Mouse (Mus musculus): ENCODE measurements around the gene Tesmin.

DNA sequence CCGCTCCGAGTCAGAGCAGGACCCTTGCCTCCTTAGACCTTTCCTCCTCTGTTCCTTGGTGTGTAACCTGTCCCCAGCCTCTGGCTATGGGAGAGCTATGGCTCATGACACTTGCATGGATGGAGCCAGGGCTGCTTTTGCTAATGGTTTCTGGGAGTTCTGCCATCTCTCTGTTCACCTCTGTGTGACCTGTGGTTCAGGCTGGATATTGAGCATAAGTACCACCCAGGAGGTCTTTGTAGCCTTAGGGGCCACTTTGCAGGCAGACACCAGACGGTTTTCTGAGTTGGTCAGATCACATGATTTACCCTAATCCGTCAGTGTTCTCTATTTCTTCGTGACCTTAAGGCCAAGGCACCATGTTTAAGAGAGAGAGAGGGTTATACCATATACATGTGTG is 32.1 kb upstream of the Tesmin start:
- TF ChIP-seq CTCF (IDR thresholded peaks at IDR 0.05; ENCODE audit: borderline replicate concordance, extremely low read depth, insufficient read depth, insufficient read length) (no peak), POLR2A (IDR thresholded peaks at IDR 0.05; ENCODE audit: borderline replicate concordance, extremely low read depth, insufficient read depth, insufficient read length, poor library complexity, severe bottlenecking) (no peak)
